Mouse (Mus musculus) kidney, adult 9 months (tissue): ENCODE measurements at regions not wholly inside any gene's neighbourhood (a gene's known extent, or its start where the extent isn't known, plus 50 kb on each side); places are given as distances from the start of the nearest gene placed in this dataset.

Experiments used
- DNase-seq: peaks from one replicate; pipeline ENCODE4 v3.0.0; 2022

DNA sequence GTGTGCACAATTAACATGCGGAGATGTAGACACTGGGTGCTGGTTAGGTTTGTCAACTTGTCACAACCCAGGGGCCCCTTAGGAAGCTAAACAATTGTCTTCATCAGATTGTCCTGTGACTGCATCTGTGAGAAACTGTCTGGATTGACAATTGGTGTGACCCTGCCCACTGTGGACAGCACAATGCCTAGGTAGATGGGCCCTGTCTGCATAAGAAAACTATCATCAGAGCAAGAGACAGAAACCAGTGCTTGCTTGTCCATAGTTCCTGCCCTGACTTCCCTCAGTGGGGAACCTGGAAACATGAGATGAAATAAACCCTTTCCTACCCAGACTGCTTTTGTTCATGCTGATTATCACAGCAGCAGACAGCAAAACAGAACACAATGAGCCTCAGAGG, 63.5 kb upstream of the Tyw5 start:
- DNase-seq, result no peak

DNA sequence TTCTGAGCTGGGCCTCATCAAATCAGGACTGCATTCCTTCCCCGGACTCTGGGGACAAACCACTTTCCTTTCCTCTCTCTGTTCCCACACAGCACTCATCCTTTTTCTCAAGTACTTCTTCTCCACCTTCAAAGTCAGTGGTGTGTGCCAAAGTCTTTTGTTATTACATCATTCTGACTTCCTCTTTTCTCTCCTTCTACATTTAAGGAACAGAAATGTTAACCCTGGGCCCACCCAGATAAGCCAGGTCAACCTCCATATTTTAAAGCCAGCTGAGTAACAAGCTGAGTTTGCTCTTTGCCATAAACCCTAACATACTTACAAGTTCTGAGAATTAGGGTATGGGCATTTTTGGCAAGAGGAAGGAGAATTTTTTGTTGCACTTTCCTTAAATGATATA, 65.3 kb upstream of the Tyw5 start:
- no peak for DNase-seq

GRCm38 (mm10) chr1:57477725-57478124, 70.8 kb upstream of the Tyw5 start:
- DNase-seq, result no peak

DNA sequence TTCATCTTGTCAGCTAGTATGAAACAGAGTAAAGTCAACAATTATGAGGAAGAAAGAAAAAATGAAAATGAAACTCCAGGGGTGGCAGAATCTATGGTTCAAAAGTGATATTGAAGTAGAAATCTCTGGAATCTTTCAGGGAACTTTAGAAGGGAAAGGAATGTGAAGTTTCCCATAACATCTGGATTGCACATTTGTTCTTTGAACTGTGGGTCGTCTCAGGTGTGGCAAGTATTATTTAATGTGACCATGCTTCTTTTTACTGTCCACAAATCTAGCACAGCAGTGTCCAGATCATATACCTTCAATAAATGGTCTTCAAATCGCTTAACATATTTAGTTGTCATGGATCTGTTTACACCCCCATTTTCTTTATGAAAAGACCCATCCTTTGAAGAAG, 71.2 kb upstream of the Tyw5 start:
- no peak for DNase-seq

DNA sequence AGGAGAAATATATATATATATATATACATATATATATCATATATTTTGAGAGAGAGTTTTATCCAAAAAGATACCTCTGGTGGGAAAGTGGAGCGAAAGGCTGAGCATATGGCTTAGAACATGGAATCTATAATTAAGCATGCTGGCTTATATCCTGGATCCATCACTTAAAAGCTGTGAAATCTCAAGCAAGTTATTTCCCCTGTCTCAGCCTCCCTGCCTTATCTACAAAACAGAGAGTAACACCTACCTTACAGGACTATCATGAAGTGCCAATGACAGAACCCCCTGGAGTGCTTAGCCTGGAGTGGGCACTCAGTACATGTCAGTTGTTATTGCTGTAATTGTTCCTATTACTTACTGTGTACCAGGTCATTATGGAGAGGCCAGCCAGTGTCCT, 71.9 kb upstream of the Tyw5 start:
- DNase-seq, result no peak

DNA sequence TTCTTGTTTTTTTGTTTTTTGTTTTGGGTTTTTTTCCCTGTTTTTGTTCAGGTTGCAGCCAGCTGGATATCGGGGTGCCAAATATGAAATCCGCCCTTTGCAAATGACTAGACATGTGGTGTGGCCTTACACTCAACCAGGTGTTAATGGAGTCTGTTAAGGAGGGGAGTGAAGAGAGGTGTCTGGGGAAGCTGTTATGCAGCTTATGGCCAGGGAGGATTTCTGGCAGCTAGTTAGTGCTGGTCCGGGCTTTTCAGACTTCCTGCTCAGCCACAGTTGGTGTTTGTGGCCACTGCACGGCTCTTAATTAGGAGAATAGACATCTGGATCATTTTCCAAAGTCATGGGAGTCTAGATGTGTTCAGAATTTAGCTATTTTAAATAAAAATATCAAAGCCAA, 72.7 kb upstream of the Tyw5 start:
- no peak for DNase-seq

GRCm38 (mm10) chr1:57489176-57489575, 82.3 kb upstream of the Tyw5 start:
- DNase-seq, result no peak

DNA sequence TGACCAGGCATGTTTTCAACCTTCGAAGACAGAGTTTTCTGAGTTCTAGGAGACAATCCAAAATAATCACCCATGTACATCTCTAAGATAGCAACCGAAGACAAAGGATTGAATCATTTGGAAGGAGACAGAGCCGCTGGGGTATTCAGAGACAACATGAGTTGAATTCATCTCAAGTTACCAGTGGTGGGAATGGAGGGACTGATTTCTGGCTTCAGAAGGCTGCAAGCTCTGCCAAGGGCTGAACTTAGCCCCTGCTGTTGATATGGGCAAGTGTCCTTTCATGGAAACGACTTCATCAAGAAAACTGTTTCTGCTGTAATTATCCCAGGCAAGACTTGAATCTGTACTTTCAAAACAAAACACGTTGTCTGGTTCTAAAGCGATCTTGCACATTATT, 82.7 kb upstream of the Tyw5 start:
- no peak for DNase-seq

- no peak for DNase-seq
These were observed 83.1 kb upstream of the Tyw5 start for GRCm38 (mm10) chr1:57490021-57490420.

- no peak for DNase-seq
These were observed 85.8 kb upstream of the Tyw5 start for GRCm38 (mm10) chr1:57492696-57493095.

GRCm38 (mm10) chr1:57497489-57498037, 90.7 kb upstream of the Tyw5 start:
- no peak for DNase-seq

DNA sequence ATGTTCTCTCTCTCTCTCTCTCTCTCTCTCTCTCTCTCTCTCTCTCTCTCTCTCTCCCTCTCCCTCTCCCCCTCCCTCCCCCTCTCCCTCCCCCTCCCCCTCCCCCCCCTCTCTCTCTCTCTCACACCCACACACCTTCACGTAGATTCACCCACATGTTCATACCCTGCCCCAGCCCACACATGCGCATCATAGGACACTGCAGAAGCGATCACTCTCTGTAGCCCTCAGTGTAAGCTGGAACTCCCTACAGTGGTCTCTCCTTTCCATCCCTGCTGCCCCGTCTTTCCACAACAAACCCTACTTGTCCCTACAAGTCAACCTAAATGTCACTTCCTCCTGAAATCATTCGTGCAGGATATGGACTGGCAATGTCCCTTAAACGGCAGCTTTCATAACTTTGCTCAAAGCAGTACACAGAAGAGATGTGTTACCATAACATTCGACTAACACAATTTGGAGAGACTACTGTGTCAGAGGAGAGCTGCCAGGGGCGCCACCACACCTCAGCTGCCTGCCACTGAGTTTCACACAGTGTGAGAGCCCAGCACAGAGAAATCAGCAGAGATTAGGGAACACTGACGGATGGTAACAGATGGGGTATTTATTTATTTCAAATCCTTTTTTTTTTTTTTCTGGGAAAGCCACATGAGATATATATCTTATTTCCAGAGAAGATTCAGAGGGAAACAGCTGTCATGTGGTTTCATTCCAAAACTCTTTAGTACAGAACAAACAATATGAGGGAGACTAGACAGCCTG, 103.6 kb upstream of the Tyw5 start:
- no peak for DNase-seq

GRCm38 (mm10) chr1:57511902-57512301, 105.0 kb upstream of the Tyw5 start:
- no peak for DNase-seq

DNA sequence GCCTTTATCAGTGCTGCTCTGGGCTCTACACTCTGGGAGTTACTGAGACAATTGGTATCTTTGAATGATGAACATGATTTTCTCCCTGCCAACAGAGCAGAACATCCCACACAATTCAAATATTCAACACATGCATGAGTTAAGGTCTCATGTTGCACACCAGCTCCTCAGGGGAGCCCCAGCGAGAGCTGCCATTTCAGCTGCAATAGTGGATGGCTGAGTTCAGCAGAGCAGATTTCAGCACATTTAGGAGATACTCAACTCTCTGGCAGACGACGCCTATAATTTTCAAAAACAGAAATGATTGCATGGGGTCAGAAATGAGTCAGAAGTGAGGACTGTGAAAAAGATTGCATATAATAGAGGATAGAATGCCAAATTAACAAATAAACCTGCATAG, 105.6 kb upstream of the Tyw5 start:
- DNase-seq, result no peak

DNA sequence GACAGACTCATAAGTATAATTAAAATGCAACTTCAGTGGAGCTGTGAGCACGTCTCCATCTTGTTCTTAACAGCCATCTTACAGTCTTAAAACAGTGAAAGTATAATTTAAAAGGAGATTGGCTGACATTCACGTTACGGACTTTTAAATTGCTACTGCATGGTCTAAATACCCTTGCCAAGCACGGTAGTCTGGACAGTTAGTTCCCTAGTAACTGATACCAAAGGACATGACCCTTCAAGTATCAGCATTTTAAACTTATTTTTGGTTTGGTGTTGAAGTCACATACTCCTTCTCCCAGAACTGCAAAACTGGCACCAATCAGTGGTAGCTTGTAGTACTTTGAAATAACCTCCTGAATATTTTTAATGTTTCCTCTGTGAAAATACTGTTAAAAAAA, 119.1 kb upstream of the Tyw5 start:
- DNase-seq, result no peak

DNA sequence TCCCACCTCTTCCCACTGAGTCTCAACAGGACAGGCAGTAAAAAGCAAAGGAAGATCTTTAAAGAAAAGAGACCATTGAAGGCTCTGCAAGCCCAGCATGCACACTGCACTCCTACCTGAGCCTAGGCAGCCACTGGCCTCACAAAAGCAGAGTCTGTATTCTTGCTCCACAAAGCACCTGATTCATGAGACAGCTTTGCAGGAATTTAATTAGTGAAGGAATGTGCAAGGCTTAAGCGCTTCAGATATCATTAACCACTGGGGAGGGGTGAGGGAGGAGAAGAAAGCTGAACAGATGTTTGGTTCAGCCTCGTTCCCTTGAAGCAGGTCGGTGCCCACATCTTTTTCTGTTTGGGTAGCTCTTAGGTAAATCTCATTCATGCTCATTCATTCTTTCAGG, 121.8 kb upstream of the Tyw5 start:
- peak; percentile 64 for DNase-seq

- DNase-seq, result no peak
These were observed 122.4 kb upstream of the Tyw5 start for GRCm38 (mm10) chr1:57529320-57529719.

- DNase-seq, result no peak
These were observed 130.5 kb upstream of the Tyw5 start for GRCm38 (mm10) chr1:57537369-57537768.

DNA sequence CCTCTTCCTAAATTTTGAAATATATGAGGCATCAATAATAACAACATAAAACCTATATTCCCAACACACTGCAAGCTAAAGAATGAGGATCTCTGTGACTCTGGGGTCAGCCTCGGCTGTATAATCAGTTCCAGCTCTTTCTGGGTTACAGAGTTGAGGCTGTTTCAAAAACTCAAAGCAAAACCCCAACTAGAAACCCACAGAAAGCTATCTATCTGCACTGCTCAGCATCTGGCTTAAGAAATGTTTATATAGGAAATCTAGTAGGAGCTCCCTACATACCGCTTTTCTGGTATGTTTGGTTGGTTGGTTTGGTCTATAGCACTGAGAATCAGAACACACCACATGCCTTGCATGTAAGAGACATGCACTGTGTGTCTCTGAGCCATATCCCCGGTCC, 137.8 kb upstream of the Tyw5 start:
- DNase-seq, result no peak

DNA sequence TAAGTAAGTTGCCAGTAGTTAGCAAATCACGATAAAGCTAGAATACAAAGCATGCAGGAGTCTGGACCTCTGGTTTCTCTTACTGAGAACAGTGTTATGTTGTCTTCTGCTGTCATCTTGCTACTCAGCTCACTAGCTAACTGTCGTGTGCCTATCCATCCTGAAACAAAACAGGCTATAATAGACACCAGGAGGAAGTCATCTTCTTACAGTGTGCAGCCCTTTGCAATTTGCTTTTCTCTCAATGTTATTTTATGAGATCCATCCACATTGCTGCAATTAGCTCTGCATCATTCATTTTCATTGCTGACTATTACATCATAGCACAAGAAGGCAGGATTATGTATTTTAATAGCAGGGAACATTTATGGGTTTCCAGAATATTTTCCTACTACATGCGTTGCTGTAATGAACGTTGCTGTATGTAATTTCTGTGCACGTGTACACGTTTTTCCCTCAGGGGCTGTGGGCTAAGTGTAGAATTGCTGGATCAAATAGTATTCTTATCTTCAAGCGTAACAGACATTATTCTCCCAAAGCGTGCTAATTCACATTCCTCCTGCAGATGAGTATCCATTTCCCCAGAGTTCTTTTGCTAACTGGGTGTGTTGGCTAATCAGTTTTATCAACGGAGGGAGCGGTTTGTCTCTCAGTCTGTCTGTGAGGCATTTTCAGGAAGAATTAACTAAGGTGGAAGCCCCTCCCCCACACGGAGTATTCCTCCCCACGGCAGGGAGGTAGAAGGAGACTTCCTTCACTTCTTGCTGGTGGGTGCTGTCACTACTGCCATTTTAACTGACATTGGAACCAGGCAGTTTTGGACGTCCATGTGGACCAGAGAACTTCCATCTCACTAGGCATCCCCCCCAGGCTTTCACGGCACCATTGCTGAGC, 139.1 kb upstream of the Tyw5 start:
- DNase-seq, result no peak

DNA sequence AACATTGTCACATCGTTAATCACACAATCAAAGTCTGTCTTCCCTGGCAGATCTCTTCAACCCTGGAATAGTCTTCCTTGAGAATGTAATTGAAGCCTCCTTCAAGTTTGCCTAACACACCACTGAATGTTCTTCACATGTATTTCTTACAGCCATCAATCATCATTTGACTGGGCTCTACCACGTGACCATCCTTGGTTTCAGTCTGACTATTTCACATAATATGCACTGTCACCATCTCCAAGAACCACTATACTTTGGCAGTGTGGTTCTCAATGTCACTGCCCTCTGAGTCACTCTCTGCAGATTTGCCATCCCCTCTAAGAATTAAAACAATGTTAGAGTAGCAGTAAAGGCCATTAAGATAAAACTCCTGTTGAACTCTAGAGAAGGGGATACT, 154.6 kb upstream of the Tyw5 start:
- no peak for DNase-seq

DNA sequence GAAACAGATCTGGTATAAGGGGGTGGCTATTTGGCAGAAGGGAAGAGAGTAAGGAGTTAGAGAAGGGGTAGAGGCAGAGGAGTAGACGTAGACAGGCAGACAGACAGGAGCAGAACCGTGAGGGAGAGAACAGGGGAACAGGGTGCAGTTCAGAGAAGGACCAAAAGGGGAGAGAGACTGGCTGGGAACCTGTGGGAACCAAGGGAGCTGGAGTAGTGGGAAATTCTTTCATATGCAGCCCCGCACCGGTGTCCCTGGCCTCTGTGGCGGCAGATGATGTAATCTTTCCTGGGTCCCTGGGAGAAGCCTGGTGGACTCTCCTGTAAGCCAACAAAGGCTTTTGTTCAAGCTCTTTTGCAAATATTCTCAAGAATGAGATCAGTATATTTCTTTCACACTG, 157.8 kb upstream of the Tyw5 start:
- DNase-seq, result no peak

- DNase-seq, result no peak
These were observed 165.2 kb upstream of the Tyw5 start for GRCm38 (mm10) chr1:57572097-57572496.

GRCm38 (mm10) chr1:57573829-57574228, 166.9 kb upstream of the Tyw5 start:
- no peak for DNase-seq
